Mouse (Mus musculus) layer of hippocampus, adult 6 months (tissue): Measurements from ENCODE around the gene Otop1. TPM values are rescaled to one million over a fixed set of nuclear protein-coding genes. Genes with fewer than 3 reads are reported as not detected.

Experiments used
- long read RNA-seq, 2 experiments: library from polyadenylated mRNA; unstranded; transcript quantifications; one replicate each; pipeline ENCODE4 v2.0.0; 2019 to 2020
- polyA plus RNA-seq: library from polyadenylated mRNA; unstranded; fragments of <200 nt; fragmentation: Nextera tagmentation; gene quantifications from 2 replicates; pipeline ENCODE4 v1.2.3, GENCODE M21; 2021

Gene Otop1
- 0.08 TPM in 1 of 2 replicates, not detected in the other for polyA plus RNA-seq
- long read RNA-seq, experiment 1, result 0 reads
- long read RNA-seq, experiment 2, result 0 reads

GRCm38 (mm10) chr5:38275771-38276170, at the start of gene Otop1:
Gene Otop1 (plus strand): TSS chr5:38275972.

GRCm38 (mm10) chr5:38260107-38260682, 15.6 kb upstream of the Otop1 start, which contains the start of gene Tmem128:
Gene Tmem128 (plus strand): TSS chr5:38260185.

GRCm38 (mm10) chr5:38318966-38319786, 43.4 kb downstream of the Otop1 start, which contains the start of gene Drd5:
Gene Drd5 (plus strand): TSS chr5:38319367.

Other genes with a start within 250 kb of the Otop1 start
- gene Stx18, start 237.2 kb upstream of the Otop1 start, polyA plus RNA-seq, result 44.1 and 46.4 TPM in 2 replicates
- gene Nsg1, start 116.1 kb upstream of the Otop1 start, polyA plus RNA-seq, result 116 and 152 TPM in 2 replicates
- 4.1 and 5.0 TPM in 2 replicates for gene Zbtb49, start 55.5 kb upstream of the Otop1 start, polyA plus RNA-seq
- gene Lyar, start 55.5 kb upstream of the Otop1 start, polyA plus RNA-seq, result 28.1 and 29.9 TPM in 2 replicates
- gene Tmem128, start 15.8 kb upstream of the Otop1 start, polyA plus RNA-seq, result 46.8 and 54.8 TPM in 2 replicates
- gene Drd5, start 43.4 kb downstream of the Otop1 start, polyA plus RNA-seq, result 6.8 and 8.1 TPM in 2 replicates
- gene Slc2a9, start 227.2 kb downstream of the Otop1 start, polyA plus RNA-seq, result 0.65 and 1.3 TPM in 2 replicates